Mouse (Mus musculus): ENCODE results near the gene Arsg.
A peak's percentile ranks its signal among the peaks of the same experiment; 100 is the strongest.
"Not testable (repeated sequence)": the region's sequence is repeated elsewhere in the genome, so short reads cannot be mapped to it uniquely, and the experiment has no call there.

Gene Arsg

DNA sequence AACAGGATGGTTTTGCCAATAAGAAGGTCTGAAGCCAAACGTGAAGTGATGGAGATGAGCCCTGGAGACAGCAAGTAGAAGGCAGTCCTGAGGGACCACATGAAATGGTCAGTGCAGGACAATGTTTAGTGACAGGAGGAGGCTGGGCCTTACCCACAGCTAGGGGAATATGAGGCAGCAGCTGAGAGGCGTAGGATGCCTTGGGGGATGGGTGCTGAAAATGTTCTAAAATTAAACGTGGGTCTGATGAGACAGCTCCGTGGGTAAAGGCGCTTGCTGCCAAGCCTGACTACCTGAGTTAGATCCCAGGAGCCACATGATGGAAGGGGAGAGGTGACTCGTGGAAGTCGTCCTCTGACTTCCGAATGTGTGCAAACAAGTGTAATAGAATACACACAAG, 116.8 kb downstream of the Arsg start:
- peak; percentile 12 for DNase-seq

DNA sequence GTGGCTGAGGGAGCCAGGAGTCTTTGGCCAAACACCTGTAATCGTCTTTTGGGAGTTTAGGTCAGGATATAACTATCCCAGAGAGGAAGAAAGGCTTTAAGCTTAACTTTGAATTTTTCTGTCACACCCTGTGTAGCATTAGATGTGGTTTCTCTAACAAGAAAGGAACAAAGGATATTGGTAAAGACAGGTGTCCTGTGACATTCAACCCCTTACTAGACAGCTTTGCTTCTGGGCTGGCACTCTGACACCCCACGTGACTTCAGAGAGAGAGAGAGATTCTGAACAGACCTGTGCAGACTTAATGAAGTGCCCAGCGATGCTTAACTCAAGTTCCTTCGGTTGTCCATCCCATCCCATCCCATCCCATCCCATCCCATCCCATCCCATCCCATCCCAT, 118.3 kb downstream of the Arsg start:
- DNase-seq = no peak

DNA sequence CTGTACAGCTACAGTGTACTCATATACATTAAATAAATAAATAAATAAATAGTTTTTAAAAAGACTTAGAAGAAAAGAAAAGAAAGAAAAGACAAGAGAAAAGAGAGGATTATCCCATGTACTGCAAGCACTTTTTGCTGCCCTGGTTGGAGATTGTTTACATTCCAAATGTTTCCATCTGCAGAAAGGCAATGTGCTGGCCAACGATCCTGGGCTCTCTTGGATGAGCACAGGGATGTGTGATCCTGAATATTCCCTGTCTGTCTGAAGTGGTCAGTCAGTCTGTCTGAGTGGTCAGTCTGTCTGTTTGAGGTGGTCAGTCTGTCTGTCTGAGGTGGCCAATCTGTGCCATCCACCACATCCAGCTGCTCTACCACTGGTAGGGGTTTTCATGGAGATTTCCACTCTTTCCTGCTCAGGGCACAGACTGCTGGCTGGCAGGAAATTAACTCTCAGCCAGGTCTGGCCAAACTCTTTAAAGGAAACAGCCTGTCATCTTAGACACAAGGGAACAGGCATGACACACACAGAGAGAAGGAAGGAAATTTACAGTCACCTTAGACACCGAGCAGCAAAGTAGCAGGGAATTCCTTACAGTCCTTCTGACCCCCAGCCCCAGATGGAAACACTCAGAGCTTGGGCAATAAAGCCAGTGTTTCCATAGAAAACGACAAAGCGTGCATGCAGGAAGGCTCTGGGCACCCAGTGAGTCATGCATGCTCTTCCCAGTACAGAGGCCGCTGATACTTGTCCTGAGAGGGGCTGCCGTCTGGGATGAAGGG, 120.2 kb downstream of the Arsg start:
- no peak for DNase-seq

DNA sequence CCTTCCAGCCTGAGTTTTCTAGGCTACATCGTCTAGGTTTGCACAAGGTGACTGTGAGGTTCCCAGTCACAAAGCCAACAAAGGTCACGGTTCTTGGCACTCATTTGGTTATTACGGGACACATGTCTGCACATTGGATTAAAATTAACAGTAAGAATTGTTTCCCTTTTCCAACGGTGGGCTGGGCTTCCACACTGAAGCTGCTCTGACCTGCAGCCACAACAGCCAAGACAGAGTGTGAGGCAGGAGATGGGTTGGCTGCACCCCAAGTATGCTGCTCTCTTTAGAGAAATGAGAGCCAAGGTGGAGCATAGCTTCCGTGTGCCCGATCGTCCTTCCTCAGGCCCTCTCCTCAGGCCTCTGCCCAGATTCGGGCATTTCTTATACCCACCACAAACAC, 121.6 kb downstream of the Arsg start:
- DNase-seq = no peak

DNA sequence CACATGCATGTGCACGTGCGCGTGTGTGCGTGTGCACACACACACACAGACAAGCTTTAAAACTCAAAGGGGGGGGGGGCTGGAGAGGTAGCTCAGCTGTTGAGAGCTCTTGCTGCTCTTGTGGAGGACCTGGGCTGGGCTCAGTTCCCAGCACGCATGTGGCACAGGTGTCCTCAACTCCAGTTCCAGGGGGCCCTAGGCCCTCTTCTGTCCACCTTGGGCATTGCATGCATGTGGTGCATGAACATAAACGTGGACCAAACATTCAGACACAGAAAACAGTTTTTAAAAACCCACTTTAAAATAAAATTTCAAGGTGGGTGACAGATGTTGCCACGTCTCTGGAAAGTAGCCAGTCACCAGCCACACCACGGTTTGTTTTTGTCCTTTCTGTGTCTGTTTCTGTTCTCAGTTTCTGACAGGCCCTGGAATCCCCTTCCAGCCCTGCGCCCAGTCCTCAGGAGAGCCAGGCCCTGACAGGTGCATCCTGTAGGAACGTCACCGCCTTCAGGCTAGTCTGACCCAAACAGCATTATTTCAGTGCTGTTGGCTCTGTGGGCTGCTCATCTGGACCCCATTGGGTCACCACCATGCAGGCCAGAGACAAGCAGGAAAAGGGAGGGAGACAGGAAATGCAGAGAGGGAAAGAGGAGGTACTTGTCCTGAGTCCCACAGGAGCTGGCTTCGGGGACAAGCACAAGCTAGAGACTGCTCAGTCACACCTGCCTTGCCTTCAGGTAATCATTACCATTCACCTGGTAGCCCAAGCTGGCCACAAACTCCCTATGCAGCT, 125.8 kb downstream of the Arsg start:
- no peak for DNase-seq

DNA sequence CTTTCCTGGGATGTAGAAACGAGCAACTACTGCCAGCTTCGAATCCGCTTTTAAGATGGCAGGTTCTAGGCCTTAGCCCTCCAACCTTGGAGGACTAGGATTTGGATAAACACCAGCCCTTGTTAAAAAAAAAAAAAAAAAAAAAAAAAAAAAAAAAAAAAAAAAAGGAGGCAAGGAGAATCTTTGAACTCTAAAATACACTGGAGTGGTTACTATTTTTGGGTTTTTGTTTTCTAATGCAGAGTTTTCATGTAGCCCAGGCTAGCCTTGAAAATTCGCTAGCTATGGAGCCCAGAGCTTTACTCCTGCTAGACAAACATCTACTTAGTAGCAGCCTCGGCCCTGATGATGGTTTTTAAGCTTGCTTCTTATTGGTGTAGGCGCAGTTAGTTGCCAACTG, 134.4 kb downstream of the Arsg start:
- no peak for DNase-seq

DNA sequence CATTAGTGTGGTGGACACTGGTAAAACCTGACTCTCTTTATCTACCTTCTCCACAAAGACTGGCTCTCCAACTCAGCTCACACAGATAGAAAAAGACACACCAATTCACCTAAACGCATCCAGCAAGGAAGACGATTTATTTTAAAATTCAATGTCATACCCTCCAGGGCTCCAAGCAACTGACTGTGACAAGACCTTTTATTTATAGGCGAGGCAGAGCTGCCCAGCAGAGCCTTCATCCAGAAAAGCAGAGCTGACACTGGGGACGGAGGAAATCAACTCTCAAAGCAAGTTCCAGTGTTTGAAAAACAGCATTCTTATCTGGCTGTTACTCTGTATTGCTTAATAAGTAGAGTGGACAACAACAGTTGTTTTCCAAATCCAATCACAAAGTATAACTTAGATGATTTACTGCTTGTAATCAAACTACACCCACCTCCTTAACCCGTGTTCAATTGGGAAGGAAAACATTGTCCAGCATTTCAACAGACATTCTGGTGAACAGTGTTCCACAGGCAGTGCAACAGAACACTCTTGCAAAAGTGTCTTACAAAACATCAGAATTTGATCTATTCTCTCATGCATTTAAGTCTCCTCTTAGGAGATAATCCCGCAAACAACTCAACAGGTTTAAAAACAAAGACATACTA, 135.9 kb downstream of the Arsg start:
- no peak for DNase-seq

DNA sequence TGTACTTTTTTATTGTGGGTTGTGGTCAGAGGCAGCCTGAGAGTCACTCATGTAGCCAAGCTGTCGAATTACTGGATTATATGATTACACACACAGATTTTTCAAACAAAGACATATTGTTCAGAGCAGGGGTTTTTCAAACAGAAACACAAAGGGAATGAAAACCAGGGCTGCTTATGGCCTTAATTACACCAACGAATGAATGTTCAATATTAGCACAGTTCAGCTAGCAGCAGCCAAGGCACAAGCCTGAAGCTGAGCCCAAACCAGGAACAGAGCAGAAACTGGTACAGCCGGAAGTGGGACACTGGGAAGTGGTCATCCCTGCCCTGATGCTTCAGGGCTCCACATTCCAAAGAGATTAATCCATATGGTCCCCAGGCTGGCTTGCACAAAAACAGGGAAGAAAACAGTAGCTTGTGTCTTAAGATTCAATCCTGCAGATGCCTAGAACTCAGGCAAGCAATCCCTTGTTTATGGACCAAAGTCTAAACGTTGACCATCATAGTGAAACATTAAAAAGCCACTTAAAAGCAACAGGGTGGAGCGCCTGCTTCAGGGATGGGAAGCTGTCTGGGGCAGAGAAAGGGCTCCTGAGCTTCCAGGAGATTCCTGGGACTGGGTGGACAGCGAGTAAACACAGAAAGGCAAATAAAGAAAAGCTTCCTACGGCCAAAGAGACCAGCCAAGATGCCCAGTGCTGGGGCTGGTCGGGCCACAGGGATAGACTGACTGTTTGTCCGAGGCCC, 137.0 kb downstream of the Arsg start:
- DNase-seq = peak; percentile 12

DNA sequence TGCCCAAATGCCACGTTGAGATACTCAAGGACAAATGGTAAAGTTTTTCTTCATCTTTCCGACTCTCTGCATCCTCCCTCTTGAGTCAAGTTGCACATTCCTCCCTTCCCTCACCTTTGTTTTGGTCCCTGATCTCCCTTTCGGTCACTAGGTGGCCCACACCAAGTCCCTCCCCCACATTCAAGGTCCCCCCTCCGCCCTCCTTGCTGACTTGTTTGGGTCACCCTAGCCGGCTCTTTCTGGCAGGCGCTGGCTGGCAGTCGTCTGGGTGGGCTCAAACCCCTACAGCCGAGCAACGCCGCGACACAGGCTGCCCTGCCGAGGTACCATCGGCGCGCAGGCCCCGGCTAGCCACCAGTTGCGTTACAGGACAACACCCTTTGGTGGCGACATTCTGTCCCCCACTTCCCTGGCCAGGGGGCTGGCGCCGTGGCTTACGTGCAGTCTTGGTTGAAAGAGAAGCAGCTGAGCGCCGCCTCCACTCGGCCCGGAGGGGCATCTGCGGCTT, 137.7 kb downstream of the Arsg start:
- DNase-seq = no peak

DNA sequence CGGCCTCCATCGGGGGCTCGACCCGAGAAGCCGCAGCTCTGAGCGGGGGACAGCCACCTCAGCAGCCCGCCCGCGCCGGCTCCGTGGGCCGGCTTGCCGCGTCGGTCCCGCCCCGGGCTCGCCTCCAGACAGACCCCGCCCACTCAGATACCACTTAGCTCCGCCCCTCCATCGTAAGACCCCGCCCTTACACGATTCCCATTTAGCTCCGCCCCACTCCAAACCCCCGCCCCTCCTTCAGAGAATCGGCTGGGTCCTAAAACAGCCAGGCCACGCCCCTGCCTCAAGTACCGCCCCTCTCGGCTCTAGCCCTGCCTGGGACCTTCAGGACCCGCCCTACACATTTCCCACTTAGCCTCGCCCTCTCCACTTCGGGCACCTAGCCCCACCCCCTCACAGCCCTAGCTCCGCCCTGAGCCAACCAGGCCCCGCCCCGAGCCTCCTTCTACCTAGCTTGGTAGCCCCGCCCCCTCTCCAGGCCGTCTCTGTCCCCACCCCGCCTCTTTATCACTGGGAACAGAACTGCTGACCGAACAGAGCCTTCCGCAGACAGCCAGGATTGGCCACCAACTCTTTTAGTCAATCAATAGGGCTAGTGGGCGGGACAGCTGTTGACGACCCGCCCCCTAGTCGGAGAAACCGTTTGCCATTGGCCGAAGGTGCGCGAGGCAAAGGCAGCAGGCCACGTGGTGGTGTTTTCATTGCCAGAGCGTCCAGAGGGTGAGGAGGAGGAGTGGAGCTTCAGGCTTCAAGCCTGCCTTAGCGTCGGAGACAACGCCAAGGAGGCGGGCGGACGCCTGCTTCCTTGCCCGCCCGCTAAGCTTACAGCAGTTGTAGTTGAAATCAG, 138.4 kb downstream of the Arsg start, which contains the start of gene Wipi1:
Gene Wipi1 (minus strand): TSS at position 665 of the 847 bp plus-strand sequence.
- peak; percentile 97 for DNase-seq

DNA sequence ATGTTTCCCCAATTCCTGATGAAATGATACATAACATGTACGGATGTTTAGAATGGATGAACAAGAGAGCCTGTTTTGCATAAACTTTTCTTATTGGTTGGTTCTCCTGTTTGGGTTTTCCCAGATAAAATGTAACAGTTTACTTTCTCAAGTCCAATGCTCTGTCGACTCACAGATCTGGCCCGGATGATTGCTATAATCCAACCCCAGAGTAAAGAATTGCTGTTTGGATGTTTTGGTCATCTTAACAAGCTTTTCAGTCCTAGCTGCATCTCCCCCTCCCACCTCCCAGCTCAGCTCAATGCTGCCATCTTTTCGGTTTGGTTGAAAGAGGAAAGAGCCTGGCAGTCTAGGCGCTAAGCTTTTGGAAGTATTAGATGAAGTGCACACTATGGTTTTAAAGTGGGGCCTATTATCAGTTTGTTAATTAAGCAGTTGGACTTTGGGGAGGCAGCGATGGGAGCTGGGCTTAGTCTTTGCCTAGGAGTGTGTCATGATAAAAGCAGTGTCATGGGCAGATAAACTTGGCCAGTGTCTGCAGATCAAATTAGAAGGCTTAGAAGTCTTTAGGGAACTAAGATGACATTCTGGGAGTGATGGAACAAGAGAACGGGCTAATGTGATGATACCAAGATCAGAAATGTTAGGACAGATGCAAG, 139.8 kb downstream of the Arsg start:
- DNase-seq = no peak

DNA sequence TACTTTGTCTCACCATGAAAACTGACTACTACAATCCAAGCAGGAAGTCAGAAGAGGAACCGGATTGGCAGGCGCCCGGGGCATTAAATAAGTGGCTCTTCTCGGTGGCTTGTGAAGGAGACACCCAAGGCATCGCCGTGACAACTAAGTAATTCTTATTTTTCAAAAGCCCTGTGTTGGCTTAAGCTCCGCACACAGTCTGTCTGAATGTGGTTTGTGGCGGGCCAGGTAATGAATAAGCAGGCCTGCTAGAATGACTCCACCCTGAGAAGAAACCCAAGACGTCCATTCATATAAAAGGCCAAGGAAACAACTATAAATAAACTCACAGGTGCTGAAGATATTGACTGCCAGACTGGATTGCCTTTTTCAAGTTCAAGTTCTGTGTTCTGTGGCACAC, 142.1 kb downstream of the Arsg start:
- DNase-seq = no peak

DNA sequence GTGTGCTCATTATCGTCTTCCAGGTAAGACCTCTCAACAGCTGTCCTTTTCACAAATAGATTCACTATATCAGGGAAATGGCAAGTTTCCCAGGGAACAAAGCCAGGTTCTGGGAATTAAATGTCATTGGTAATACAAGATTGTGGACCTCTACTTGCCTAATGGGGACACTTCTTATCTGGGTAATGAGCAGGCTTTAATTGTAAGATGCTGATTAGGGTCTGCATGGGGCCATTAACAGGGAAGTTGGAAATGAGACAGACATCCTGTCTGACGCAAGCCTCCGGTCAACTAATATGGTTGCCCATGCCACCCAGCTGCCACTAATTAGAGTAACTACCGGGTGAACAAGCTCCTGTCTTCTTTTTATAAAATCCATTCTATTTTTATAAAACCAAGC, 143.2 kb downstream of the Arsg start:
- DNase-seq = no peak

DNA sequence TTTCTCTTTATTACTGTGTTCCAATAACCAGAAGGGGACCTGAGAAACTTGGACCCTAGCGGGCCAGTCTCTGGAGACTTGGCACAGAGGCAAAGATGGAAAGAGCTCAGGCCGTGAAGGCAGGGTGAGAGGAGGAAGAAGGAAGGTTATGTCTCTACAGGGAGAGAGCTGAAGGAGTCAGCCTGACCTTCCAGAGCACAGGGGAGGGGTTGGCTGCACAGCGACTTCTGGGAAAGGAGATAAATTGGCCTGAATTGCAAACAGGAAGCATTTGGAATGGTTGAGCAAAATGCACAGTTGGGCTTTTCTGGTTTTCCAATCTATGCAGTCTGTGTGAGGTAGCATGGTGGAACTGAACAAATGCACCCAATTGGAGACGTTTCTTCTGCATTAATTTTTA, 143.6 kb downstream of the Arsg start:
- no peak for DNase-seq

DNA sequence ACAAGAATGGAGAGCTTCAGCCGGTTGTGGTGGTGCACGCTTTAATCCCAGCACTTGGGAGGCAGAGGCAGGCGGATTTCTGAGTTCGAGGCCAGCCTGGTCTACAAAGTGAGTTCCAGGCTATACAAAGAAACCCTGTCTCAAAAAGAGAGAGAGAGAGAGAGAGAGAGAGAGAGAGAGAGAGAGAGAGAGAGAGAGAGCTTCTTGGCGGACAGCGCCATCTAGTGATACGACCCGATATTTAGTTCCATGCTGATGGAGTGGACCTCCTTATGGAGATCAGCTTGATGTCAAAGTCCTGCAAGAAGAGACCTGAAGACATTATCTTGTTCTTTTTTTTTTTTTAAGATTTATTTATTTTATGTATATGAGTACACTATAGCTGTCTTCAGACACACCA, 145.9 kb downstream of the Arsg start:
- not testable (repeated sequence) for DNase-seq

DNA sequence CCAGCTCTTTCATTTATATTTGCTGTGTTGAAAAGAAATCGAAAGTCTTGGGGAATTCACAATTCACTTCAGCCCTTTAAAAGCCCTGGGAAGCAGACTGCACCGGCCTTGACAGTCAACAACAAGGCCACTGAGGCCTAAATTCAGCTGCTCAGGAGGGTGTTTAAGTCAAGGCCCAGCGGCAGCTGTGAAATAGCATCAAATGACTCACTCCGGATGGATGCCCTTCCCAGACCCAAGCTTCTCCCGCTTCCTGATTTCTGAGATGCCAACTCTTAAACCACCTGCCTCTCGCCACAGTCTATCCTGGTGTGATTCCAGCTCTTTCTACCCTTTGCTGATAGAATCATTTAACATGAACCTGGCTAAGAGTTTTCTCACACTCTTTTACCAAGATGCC, 147.2 kb downstream of the Arsg start:
- no peak for DNase-seq

DNA sequence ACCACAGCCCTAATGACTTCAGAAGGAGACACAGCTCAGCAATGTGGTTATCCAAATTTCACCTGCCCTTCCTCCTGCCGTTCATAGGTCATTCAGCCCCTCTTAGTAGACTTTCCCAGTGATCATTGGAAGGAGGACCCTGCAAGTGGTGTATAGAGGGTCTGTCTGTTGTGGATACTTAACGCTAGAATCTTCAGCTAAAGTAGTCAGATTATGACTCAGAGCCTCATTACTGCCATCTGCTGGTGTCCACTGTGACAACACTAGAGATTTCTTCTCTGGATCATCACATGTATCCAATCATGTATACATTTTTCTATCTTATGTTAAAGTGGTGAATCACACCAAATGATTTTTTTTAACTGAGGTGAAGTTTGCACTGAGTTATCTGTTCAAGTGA, 148.0 kb downstream of the Arsg start:
- no peak for DNase-seq

DNA sequence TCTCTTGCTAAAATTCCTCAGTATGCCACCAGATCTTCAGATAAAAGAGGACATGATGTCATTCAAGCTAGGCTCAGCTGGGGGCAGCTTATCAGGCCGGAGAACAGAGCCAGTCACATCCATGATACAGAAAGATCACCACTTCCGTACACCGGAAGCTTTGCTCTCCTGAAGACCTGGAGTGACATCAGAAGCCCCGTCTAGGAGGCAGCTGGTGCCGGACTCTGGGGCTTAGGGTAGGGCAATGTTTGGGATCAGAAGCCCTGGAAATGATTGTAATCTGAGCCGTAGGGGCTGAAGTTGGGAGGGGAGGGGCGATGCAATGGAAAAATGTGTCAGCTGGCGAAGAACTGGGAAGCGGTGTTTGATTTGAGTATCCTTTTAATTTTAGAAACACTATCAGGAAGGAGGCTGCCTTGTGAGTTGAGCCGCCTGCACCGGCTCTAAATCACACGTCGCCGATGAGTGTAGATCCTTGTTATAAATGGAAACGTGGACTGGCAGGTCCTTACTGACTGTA, 149.4 kb downstream of the Arsg start:
- no peak for DNase-seq
